Mouse (Mus musculus) spleen, postnatal 14 days (tissue): ENCODE measurements at regions not wholly inside any gene's neighbourhood (a gene's known extent, or its start where the extent isn't known, plus 50 kb on each side); places are given as distances from the start of the nearest gene placed in this dataset.

ENCODE experiments used
- DNase-seq, 2 experiments: peaks; one replicate each; pipeline ENCODE4 v3.0.0; 2021 to 2022; ENCODE audit warnings: low spot score in 2 of 2

DNA sequence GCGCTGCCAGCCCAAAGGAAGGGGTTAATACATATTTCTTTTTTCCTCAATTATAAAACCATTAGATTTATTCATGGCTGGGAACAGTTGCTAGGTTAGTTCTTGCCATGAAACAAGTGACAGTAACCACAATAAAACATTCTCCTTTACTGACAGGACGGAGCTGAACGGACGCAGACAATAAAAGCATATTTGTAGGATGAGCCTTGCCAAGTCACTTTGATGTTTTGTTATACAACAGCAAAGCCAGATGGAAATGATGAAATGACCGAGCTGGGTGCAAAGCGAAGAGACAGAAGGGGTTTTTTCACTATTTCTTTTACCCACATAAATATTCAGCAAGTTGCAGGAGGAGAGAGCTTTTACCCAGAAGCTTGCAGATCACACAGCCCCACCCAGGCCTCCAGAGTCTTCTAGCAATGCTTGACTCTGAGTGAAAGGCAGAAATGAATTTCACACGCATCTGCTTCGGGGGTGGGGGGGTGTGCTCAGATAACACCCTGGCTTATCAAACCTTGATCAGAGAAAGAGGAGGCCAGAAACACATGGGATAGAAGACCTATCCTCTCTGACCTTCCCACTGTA, 395.3 kb downstream of the Mtx2 start:
- DNase-seq, result no peak

DNA sequence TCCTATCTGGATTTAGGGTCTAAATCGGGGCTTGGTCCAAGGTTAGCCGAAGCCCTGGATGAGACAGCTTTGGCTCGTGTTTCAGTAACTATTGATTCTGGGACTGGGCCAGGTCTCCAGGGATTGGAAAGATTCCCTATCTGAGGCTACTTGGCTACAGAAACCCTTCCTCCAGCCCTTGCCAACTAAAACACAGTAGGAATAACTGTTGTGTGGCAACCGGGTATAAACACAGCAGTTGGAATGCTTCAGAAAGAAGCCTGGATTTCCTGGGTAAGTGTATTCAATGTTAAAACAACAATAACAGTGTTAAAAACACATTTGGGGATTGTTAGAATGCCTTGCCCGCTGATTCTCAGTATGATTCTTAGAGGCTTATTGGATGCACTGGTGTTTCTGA, 398.8 kb downstream of the Mtx2 start:
- DNase-seq, result no peak

DNA sequence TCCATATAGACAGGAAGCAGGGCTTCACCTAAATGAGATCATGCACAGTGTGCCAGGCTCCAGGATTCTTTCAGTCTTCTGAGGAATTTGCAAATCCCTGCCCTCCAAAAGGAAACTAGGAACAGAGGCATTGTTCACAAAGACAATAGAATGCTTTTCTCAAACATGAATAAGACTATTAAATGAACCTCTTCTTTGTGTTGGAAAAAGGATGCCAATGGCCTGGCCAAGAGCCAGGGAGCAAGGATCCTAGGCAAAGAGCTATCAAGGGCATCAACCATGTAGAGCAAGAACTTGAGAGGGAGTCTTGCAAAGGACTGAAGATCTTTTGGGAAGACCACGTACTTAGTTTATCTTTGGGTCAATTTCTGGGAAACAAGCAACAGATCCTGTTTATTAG, 415.4 kb downstream of the Mtx2 start:
- no peak for DNase-seq

DNA sequence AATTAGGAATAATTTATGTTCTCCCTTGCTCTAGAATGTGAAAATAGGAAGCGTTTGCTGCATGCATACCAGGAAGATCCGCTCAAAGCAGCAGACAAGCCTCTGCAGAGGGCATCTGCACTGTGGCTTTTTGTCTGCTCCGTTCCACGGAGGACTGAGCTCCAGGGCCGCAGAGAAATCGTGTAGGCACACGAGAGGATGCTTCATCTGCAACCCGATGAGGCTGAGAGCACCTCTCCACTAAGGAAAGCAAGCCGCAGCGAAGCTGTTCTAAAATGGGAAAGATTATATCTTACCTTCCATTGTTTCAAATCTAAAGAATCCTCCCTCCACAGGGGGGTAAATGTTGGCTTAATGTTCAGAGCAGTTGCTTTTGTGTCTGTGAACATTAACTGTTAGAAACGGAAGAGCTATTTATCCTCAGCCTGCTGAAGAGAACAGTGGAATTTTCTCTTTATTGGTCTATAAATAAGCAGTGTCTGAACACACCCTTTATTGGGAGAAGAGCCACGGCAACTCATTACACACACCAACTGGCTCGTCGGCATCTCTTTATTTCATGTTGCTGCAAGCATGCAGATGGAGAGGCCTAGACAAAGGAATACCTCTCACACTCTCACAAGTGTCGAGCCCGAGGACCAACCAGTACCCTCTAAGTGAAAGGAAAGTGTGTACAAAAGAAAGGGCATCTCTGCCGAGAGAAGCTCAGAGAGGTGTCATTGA, 414.6 kb upstream of the Hnrnpa3 start:
- DNase-seq, result no peak

DNA sequence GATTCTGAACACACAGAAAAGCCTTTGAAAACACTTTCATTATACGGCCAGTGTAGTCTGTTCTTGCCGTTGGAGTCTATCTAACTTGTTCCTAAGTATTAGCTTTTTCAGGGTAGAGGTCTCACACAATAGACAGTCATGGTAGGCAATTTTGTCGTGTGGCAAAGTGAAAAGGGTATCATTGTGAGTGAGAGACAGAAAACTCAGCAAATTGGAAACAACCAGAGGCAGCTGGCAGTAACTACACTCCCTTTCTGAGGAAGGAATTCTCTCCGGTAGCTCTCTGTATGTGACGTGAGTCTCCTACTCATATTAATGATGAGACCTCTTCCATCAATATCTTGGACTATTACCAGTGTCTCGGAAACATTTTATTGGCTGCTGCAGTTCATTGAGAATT, 413.8 kb upstream of the Hnrnpa3 start:
- no peak for DNase-seq

DNA sequence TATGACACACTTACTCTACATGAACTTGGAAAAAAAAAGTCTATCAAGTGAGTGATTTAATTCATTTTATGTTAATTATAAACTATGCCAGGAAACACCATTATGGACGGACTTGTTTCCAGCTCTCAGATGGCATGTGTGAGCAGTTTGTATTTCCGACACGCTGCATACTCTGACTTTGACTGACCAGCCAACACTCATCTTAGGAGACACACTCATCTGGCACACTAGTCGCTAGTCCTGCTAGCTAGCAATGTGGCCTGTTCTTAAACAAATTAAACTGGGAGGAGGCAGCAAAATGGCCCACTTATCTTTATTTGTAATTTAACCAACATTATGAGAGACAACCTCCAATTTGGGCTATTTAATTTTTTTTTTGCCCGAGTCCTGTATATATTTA, 413.4 kb upstream of the Hnrnpa3 start:
- no peak for DNase-seq

DNA sequence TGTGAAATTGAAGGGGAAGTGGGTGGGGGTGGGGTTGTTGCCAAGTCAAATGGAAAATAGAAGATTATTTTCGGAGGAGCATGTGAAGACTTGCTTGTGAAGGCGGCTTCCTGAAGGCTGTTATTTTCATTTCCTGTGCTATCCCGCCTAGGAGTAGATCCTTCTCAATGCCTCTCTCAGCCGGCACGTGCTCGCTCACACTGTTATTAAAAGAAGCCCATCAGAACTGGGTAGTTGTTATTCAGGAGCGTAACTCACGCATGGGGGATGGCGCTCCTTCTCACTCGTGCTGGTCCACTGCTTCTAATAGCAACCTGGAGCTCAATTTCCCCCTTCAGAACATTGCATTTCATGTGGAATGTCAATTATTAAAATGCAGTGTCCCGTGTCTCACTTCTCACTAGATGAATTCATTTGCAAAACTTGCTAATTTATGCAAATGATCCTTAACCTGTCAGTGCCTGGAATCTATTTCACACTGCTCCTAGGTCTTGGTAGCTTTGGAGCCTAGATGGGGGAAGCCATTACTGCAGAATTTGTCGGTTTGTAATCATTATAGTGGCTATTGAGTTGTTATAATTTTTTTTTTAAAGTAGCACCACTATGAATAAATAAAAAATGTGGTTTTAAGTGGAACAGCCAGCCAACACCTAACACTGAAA, 412.8 kb upstream of the Hnrnpa3 start:
- DNase-seq, result no peak

DNA sequence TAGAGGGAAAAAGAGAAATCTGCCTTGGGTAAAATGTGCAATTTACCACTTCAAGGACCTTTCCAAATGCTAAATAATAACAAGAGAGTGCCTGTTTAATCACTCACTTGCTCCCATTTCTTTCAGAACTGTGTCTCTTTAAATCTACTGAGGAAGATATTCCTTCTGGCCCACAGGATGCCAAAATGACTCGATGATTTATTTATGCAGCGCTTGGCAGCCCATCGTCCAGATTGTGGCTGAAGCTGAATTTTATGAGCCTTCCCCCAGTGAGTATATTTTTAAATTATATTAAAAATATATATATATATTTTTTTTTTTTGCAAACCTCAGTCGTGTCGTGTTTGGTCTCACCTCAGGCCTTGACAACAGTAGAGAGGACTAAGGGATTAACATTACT, 410.8 kb upstream of the Hnrnpa3 start:
- no peak for DNase-seq

DNA sequence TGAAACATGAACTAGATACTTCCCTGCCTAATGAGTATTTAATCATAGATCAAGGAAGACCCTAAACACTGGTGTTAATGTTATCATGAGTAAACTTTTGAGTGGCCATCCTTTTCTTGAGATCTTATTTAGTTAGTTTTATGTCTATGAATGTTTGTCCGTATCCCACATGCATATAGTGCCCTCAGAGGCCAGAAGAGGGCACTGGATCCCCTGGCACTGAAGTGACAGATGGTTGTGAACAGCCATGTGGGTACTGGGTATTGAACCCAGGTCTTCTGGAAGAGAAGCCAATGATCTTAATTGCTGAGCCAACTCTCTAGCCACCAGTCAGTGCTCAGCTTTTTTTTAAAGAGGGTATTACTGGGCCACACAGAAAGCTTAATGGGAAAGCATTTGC, 408.6 kb upstream of the Hnrnpa3 start:
- DNase-seq, result no peak

DNA sequence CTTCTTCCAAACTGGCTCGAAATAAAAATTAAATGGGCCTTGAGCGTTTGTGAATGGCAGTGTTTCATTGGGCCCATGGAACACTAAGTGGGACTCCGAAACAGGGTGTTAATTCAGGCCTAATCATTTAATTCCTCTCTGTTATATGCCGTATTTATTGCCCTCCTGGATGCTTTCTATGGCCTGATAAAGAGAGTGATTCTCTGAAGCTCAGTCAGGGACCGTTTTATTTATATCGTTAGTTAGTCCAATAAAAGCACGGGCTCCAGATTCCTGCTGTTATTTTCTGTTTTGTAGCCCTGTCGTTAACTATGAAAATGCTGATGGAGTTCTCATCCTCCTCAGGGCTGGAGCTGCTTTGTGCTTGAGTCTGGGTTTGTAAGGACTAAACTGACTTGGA, 406.2 kb upstream of the Hnrnpa3 start:
- DNase-seq, result no peak

DNA sequence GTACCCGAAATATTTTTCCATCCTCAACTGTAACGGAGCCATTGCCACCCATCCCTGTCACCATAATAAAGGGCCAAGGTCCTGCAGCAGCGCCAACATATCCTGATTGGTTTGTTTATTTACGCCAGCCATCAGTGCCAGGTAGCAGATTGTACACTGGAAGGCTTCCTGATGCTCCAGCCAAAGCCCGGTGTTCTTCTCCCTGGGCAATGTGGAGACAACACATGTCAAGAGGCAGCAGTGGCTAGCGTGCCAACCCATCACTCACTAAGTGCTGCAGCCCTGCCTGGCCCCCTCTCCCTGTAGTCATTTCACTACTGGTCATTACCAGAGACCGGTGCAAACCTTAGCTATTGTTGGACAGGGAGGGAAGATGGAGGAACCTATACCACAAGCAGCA, 393.8 kb upstream of the Hnrnpa3 start:
- no peak for DNase-seq

DNA sequence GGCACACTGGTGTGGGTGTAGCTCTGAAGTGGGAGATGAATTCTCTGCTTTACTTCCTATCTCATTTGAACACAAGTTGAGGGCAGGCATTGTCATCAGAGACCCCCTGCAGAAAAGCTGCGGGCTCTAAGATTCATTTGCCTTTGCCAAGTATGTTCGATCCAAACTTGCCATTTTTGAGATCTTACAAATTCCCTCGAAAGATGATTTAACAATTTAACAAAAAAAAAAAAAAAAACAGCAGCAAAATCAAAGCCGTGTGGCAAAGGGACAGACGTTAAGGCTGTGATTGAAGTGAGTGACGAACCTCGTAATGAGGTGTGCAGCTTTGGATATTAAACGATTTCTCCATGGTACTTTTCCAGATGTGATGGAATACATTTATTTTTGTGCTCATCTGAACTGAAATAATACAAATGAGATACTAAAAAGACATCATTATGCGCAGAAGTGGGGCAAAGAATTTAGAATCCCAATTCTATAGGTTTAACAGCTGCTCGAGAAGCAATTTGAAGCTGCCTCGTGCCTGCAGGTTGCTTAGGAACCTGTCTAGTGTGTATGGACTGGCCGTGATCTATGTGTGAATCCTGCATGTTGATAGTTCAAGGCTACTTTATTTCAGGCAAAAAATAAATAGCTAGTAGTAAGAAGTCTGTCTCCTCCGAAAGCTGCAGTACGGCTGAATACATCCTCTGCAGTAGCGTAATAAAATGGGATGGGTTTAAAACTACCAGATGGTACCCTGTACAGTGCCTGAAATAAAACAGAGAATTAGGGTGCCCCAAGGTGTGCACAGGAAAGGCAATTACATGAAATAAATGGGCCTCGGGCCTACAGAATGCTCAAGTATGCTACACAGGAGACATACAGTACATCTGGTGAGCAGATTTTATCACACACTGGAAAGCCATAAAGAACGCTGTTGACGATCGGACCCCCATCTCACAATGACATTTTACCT, 393.0 kb upstream of the Hnrnpa3 start:
- DNase-seq, result no peak

DNA sequence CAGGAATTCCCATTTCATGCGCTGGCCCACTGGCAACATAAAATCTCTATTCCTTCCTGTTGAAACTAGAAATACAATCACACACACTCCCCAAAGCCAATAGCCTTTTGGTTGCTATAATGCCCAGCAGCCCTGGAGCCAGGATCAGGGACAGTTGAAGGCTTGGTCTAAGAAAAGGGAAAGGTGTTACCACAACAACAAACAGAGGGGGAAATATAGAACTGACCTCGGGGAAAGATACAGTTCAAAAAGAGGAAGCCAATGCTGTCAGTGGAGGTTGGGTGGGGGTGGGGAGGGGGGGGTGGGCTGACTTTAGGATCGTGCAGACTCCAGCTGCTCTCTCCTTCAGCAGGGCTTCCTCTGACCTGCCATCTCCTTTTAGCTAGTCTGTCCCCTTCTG, 391.1 kb upstream of the Hnrnpa3 start:
- DNase-seq, result no peak

DNA sequence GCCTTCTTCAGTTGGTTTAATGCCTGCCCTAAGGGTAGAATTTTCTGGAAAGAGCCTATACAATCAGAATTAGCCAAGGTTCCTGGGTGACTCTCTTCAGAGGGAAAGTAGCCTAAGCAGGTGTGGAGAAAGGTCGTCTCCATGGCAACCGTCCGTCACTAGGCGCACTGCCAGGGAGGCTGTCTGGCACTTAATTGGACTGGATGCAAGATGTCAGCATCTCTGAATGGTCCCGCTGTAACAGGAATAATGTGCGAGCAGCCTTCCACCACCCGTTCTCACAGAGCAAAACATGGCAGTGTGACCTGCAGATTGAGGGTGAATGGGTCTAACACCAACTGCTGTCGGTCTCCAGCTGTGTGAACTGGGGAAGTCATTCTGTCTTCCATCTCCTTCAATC, 389.6 kb upstream of the Hnrnpa3 start:
- no peak for DNase-seq

DNA sequence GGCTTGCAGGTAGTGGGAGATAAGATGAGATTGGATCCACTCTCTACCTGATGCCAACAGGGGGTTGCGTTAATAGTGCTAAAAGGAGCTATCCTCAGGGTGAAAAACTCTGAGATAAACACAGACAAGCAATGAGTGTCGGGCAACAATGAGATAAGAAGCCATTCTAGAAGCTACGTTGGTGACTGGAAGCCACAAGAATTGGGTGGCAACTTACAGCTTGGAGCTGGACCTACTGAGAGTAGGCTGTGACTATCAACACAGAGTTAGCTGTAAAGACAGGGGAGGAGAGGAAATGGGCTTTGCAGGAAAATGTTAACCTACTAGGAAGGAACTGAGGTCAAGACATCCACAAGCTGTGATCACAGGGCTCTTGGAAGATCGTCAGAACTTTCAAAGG, 388.9 kb upstream of the Hnrnpa3 start:
- DNase-seq, result no peak

DNA sequence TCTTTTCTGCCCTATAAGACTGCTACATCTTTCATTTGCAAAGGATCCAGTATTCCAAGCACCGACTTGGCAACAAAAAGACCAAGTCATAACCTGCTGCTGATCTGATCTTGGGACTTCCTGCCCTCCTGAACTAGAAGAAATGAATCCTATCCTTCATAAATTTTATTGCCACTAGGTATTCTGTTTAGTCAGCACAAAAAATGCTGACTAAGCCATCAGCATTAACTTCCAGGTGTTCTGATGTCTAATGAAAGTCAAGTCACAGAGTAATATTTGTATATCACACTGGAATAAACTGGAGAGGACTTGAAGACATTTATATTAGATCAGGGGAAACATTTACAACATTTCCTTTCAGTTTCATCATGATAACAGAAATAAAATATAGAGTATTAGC, 371.2 kb upstream of the Hnrnpa3 start:
- DNase-seq, result no peak

DNA sequence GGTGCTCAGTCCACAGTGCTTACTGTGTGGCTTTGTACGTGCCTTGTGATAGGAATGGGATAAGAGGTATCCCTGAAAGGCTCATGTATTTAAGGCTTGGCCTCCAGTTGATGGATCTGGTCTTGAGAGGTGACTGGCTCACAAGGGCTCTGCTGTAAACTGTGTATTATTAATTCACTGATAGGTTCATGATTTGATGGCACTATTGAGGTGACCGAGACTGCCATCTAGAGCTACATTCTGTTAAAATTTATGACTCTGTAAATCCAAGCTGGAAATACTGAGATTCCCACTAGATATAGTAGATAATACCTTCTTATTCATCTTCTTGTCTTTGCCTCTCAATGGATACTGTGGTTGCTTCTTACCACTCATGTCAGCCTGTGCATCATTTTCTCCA, 367.4 kb upstream of the Hnrnpa3 start:
- no peak for DNase-seq

DNA sequence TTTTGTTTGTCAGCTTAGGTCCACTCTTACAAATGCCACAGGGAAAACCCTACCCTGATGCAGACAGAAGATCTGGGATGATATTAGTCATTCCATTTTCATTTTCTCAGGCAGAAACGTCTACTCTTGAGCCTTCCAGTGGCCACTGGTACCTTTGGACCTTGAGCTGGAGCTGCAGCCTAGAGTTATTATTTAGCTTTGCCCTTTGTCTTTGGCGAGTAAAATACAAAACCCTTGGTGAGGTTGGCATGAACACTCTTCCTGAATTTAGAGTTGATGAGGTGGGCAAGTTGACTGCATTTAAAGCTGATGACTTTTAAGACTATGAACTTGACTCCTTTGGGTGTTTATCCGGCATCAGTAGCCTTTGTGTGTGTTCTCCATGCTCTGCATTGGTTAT, 352.2 kb upstream of the Hnrnpa3 start:
- DNase-seq, result no peak

DNA sequence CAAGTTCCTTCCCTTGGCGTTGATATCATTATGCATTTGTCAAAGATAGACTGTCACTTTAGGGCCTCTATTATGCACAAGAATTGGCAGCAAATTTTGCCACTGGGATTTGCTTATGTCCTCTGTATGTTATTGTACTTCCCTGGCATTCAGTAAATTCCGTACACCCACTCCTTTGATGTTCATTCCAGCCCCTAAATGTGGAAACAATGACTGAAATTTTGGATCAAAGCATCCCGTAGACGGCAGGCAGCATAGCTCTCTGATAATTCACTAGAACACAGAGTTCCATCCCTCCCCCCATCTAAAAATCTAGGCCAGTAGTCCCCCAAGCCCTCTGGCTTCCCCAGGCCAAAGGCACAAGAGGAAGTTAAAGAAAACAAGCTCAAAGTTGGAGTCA, 347.9 kb upstream of the Hnrnpa3 start:
- no peak for DNase-seq

DNA sequence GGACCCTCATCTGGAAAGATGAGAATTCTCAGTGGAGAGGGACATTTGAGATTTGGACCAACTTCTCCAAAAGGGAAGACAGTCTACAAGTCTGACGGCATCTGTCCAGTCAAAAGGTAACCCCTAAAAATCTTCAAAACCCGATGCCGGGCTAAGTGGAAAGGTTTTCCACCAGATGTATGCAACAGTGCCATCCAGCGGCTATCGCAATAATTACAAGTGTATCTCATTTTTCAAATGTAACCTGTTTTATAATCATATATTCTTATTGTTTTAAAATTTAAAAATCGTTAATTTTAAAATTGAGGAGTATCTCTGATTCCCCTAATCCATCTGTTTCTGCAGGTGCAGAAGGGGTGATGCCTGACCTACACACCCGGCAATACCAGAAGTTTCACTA, 346.8 kb upstream of the Hnrnpa3 start:
- DNase-seq, result no peak

DNA sequence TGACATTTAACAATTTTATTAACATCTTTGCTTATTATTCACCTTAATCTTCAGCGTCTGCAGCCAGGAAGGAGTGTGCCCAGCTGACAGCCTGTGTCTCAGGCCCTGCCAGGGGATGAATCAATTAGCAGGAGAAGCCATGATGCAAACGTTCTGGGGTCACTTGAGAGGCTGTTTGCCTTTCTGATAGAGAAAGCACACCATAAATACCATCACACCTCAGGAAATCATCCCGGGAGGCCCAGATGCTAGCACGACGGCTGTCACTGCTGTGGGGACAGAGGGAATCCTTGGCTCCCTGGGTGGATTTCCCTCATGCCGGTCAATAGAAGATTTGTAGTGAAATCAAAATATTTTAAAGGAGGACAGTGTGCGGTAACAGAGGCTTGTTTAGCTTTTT, 343.7 kb upstream of the Hnrnpa3 start:
- DNase-seq, result no peak

DNA sequence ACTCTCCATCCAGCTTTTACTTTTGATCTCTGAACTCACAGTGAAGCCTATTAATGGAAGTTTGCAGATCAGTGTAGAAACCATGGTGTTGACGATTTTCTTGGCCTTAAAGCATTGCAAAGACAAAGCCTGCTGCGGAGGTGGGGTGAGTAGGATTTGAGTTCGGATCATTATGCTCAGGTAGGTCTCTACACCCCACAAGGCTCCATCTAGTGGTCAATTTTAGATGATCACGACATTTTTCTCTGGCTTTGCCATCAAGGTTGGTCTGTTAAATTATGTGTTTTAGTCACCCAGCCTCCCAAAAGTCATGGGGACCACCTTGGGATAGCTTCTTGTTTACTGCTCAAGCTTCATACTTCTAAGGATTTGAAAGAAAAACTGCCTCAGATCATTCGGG, 340.9 kb upstream of the Hnrnpa3 start:
- no peak for DNase-seq
